Mouse (Mus musculus) erythroblast, embryonic 14.5 days (primary cell): Measurements from ENCODE around the gene Nmnat2.

ENCODE experiments used
- GATA1 ChIP-seq: IDR thresholded peaks from 2 replicates; pipeline ENCODE4 v1.6.1; 2012; ENCODE audit warnings: low read length, inconsistent platforms, mixed read lengths
- TAL1 ChIP-seq: IDR thresholded peaks from 3 replicates; pipeline ENCODE4 v1.6.1; 2012; ENCODE audit warnings: low read length, inconsistent platforms, mixed read lengths

GRCm38 (mm10) chr1:153033145-153033908, 78.5 kb downstream of the Nmnat2 start:
- TF ChIP-seq GATA1 (no peak), TAL1 (no peak)
